Mouse (Mus musculus) liver (tissue): ENCODE measurements around the gene Lrg1.

Experiments used
- DNase-seq: peaks from one replicate; pipeline ENCODE4 v3.0.0-alpha.2; 2020; ENCODE audit warnings: mixed read lengths

Gene Lrg1

GRCm38 (mm10) chr17:56134463-56134971, 12.7 kb upstream of the Lrg1 start:
- peak; percentile 78 for DNase-seq

GRCm38 (mm10) chr17:56133457-56134363, 11.9 kb upstream of the Lrg1 start:
- peak; percentile 66 for DNase-seq

GRCm38 (mm10) chr17:56132661-56133060, 10.9 kb upstream of the Lrg1 start:
- DNase-seq, result peak; percentile 66

GRCm38 (mm10) chr17:56131814-56132213, 10.0 kb upstream of the Lrg1 start:
- DNase-seq, result peak; percentile 76

GRCm38 (mm10) chr17:56131136-56131535, 9.3 kb upstream of the Lrg1 start:
- no peak for DNase-seq

GRCm38 (mm10) chr17:56128246-56128645, 6.4 kb upstream of the Lrg1 start:
- no peak for DNase-seq

GRCm38 (mm10) chr17:56126175-56126574, 4.4 kb upstream of the Lrg1 start:
- DNase-seq, result no peak

- DNase-seq, result no peak
Observed at GRCm38 (mm10) chr17:56125276-56125630, 3.5 kb upstream of the Lrg1 start.

- peak; percentile 67 for DNase-seq
Observed at GRCm38 (mm10) chr17:56124377-56125275, 2.8 kb upstream of the Lrg1 start.

- no peak for DNase-seq
Observed at GRCm38 (mm10) chr17:56123681-56124340, 2.0 kb upstream of the Lrg1 start.

GRCm38 (mm10) chr17:56123161-56123560, 1.4 kb upstream of the Lrg1 start:
- DNase-seq, result no peak

GRCm38 (mm10) chr17:56119981-56120880, 1.6 kb downstream of the Lrg1 start:
- no peak for DNase-seq

- DNase-seq, result no peak
Observed at GRCm38 (mm10) chr17:56119431-56119830, 2.4 kb downstream of the Lrg1 start.

GRCm38 (mm10) chr17:56117251-56117710, 4.5 kb downstream of the Lrg1 start, which contains the start of gene Plin5:
TSS of gene Plin5 (minus strand) at chr17:56117596.
- peak; percentile 67 for DNase-seq

GRCm38 (mm10) chr17:56116193-56116592, 5.6 kb downstream of the Lrg1 start:
- DNase-seq, result no peak

GRCm38 (mm10) chr17:56112743-56113142, 9.1 kb downstream of the Lrg1 start:
- no peak for DNase-seq

- peak; percentile 75 for DNase-seq
Observed at GRCm38 (mm10) chr17:56111864-56112263, 9.9 kb downstream of the Lrg1 start.

GRCm38 (mm10) chr17:56111021-56111420, 10.8 kb downstream of the Lrg1 start:
- no peak for DNase-seq

- no peak for DNase-seq
Observed at GRCm38 (mm10) chr17:56110571-56110970, 11.2 kb downstream of the Lrg1 start.

- no peak for DNase-seq
Observed at GRCm38 (mm10) chr17:56109219-56110051, 12.4 kb downstream of the Lrg1 start, which contains the start of gene Plin4. TSS of gene Plin4 (minus strand) at chr17:56109803.
